Mouse (Mus musculus) lung, embryonic 15.5 days (tissue): ENCODE data around the gene Ly6g5b. TPM values are rescaled to one million over a fixed set of nuclear protein-coding genes. Genes with fewer than 3 reads are reported as not detected.

ENCODE experiments used
- ATAC-seq: fragments of 200-750 bp; cut with Nextera tagmentation; 2 replicates; pipeline ENCODE4 v1.8.0; 2017; ENCODE audit warnings: moderate number of reproducible peaks, borderline replicate concordance; ENCODE audit not compliant: low FRiP score, low TSS enrichment; ENCODE audit errors: extremely low read depth
- H3K27ac ChIP-seq: fragments of 300-500 bp; sonication (generic); 2 replicates; pipeline ENCODE4 v1.5.1; 2015; ENCODE audit warnings: moderate library complexity, mild to moderate bottlenecking, inconsistent platforms
- H3K27me3 ChIP-seq: fragments of 300-500 bp; sonication (generic); 2 replicates; pipeline ENCODE4 v1.6.1; 2015; ENCODE audit warnings: inconsistent platforms
- H3K36me3 ChIP-seq: fragments of 300-500 bp; sonication (generic); 2 replicates; pipeline ENCODE4 v1.6.1; 2015; ENCODE audit warnings: inconsistent platforms
- H3K4me1 ChIP-seq: fragments of 300-500 bp; sonication (generic); 2 replicates; pipeline ENCODE4 v1.6.1; 2015; ENCODE audit warnings: inconsistent platforms
- H3K4me2 ChIP-seq: fragments of 300-500 bp; sonication (generic); 2 replicates; pipeline ENCODE4 v1.6.1; 2015; ENCODE audit warnings: inconsistent platforms, mild to moderate bottlenecking, moderate library complexity
- H3K4me3 ChIP-seq: fragments of 300-500 bp; sonication (generic); 2 replicates; pipeline ENCODE4 v1.5.1; 2015; ENCODE audit warnings: mild to moderate bottlenecking, inconsistent platforms
- H3K9ac ChIP-seq: fragments of 300-500 bp; sonication (generic); 2 replicates; pipeline ENCODE4 v1.6.1; 2015; ENCODE audit warnings: inconsistent platforms
- H3K9me3 ChIP-seq: fragments of 300-500 bp; sonication (generic); 2 replicates; pipeline ENCODE4 v1.6.1; 2016; ENCODE audit warnings: inconsistent platforms
- WGBS: fragments of 180-500 bp; shearing (Covaris S2); methylation state at CpG from one replicate; pipeline ENCODE4 v1.1.7; 2015; 5-methylcytosine and 5-hydroxymethylcytosine counted together
- polyA plus RNA-seq: library from polyadenylated mRNA; unstranded; fragments of >200 nt; fragmentation: Nextera tagmentation; extraction: Ambion mirVana; gene quantifications from 2 replicates; pipeline ENCODE4 v1.2.1, GENCODE M21; 2015

The Ly6g5b gene
- 0.79 and 0.95 TPM in 2 replicates for polyA plus RNA-seq

- no peak for ATAC-seq
- H3K9me3 ChIP-seq = no peaks in the 10 kb centered on the region
- no peak within 1 kb of the TSS for H3K9ac ChIP-seq
- peaks cover 8% of the 10 kb centered on the region for H3K4me1 ChIP-seq
- H3K4me2 ChIP-seq = no peak within 1 kb of the TSS
- peaks cover 54% of the 10 kb centered on the region for H3K36me3 ChIP-seq
- H3K4me3 ChIP-seq = no peak within 1 kb of the TSS
- no peaks in the 10 kb centered on the region for H3K27me3 ChIP-seq
- no peak within 1 kb of the TSS for H3K27ac ChIP-seq
- WGBS = 84% methylated on average over 8 of the region's 8 CpGs
These were observed at the start of gene Ly6g5b for GRCm38 (mm10) chr17:35115046-35116019. TSS of gene Ly6g5b (minus strand) at chr17:35115428.

GRCm38 (mm10) chr17:35164218-35164567 lies 49.0 kb upstream of the Ly6g5b start:
- Histone ChIP-seq H3K9ac (peak overlapping the region; percentile 97), H3K4me1 (peaks cover 29% of the 10 kb centered on the region), H3K4me3 (peak overlapping the region; percentile 90), H3K4me2 (peak overlapping the region; percentile 89), H3K9me3 (no peaks in the 10 kb centered on the region), H3K27ac (peak overlapping the region; percentile 94), H3K27me3 (no peaks in the 10 kb centered on the region), H3K36me3 (peaks cover 28% of the 10 kb centered on the region)
- 0% methylated on average over 14 of the region's 28 CpGs for WGBS
- ATAC-seq = no peak

- H3K4me1 ChIP-seq = peaks cover 29% of the 10 kb centered on the region
- peak overlapping the region; percentile 90 for H3K4me3 ChIP-seq
- H3K27me3 ChIP-seq = no peaks in the 10 kb centered on the region
- H3K27ac ChIP-seq = peak overlapping the region; percentile 94
- ATAC-seq = no peak
- peak overlapping the region; percentile 89 for H3K4me2 ChIP-seq
- WGBS = 5% methylated on average over 8 of the region's 8 CpGs
- peak overlapping the region; percentile 97 for H3K9ac ChIP-seq
- H3K36me3 ChIP-seq = peaks cover 35% of the 10 kb centered on the region
- H3K9me3 ChIP-seq = no peaks in the 10 kb centered on the region
These were observed 48.3 kb upstream of the Ly6g5b start for GRCm38 (mm10) chr17:35163326-35164081.

- no peak overlapping the region for H3K27ac ChIP-seq
- H3K27me3 ChIP-seq = no peaks in the 10 kb centered on the region
- peaks cover 43% of the 10 kb centered on the region for H3K36me3 ChIP-seq
- peak overlapping the region; percentile 90 for H3K4me3 ChIP-seq
- no peak for ATAC-seq
- H3K4me1 ChIP-seq = peaks cover 29% of the 10 kb centered on the region
- H3K4me2 ChIP-seq = peak overlapping the region; percentile 89
- peak overlapping the region; percentile 97 for H3K9ac ChIP-seq
- 16% methylated on average over 12 of the region's 12 CpGs for WGBS
- H3K9me3 ChIP-seq = no peaks in the 10 kb centered on the region
These were observed 47.5 kb upstream of the Ly6g5b start for GRCm38 (mm10) chr17:35162730-35163129.

GRCm38 (mm10) chr17:35162121-35162520 lies 46.9 kb upstream of the Ly6g5b start:
- no peak overlapping the region for H3K27ac ChIP-seq
- peaks cover 29% of the 10 kb centered on the region for H3K4me1 ChIP-seq
- WGBS = 52% methylated on average over 14 of the region's 14 CpGs
- peaks cover 49% of the 10 kb centered on the region for H3K36me3 ChIP-seq
- H3K4me3 ChIP-seq = peak overlapping the region; percentile 90
- no peak for ATAC-seq
- peak overlapping the region; percentile 89 for H3K4me2 ChIP-seq
- no peaks in the 10 kb centered on the region for H3K27me3 ChIP-seq
- no peaks in the 10 kb centered on the region for H3K9me3 ChIP-seq
- peak overlapping the region; percentile 97; the same call in 1 of the 2 replicates for H3K9ac ChIP-seq

GRCm38 (mm10) chr17:35161421-35161820 lies 46.2 kb upstream of the Ly6g5b start:
- peaks cover 56% of the 10 kb centered on the region for H3K36me3 ChIP-seq
- H3K4me3 ChIP-seq = no peak overlapping the region
- H3K27ac ChIP-seq = no peak overlapping the region
- H3K9ac ChIP-seq = no peak overlapping the region
- ATAC-seq = no peak
- no peaks in the 10 kb centered on the region for H3K27me3 ChIP-seq
- peaks cover 25% of the 10 kb centered on the region for H3K4me1 ChIP-seq
- no peaks in the 10 kb centered on the region for H3K9me3 ChIP-seq
- 80% methylated on average over 11 of the region's 11 CpGs for WGBS
- no peak overlapping the region for H3K4me2 ChIP-seq

GRCm38 (mm10) chr17:35159638-35160037 lies 44.4 kb upstream of the Ly6g5b start:
- 80% methylated on average over 7 of the region's 7 CpGs for WGBS
- Histone ChIP-seq H3K4me2 (no peak overlapping the region), H3K4me1 (peaks cover 16% of the 10 kb centered on the region), H3K36me3 (peaks cover 74% of the 10 kb centered on the region), H3K27me3 (no peaks in the 10 kb centered on the region), H3K4me3 (no peak overlapping the region), H3K9ac (no peak overlapping the region), H3K27ac (no peak overlapping the region), H3K9me3 (no peaks in the 10 kb centered on the region)
- no peak for ATAC-seq

GRCm38 (mm10) chr17:35158850-35159593 lies 43.8 kb upstream of the Ly6g5b start:
- Histone ChIP-seq H3K9me3 (no peaks in the 10 kb centered on the region), H3K4me3 (no peak overlapping the region), H3K4me2 (no peak overlapping the region), H3K27me3 (no peaks in the 10 kb centered on the region), H3K9ac (no peak overlapping the region), H3K27ac (no peak overlapping the region), H3K4me1 (peaks cover 16% of the 10 kb centered on the region), H3K36me3 (peaks cover 80% of the 10 kb centered on the region)
- 88% methylated on average over 16 of the region's 16 CpGs for WGBS
- ATAC-seq = no peak

GRCm38 (mm10) chr17:35157661-35158175 lies 42.5 kb upstream of the Ly6g5b start:
- no peak for ATAC-seq
- Histone ChIP-seq H3K9me3 (no peaks in the 10 kb centered on the region), H3K4me3 (no peak overlapping the region), H3K27me3 (no peaks in the 10 kb centered on the region), H3K9ac (no peak overlapping the region), H3K4me1 (peaks cover 13% of the 10 kb centered on the region), H3K36me3 (peaks cover 93% of the 10 kb centered on the region), H3K4me2 (no peak overlapping the region), H3K27ac (no peak overlapping the region)
- WGBS = 98% methylated on average over 8 of the region's 8 CpGs

- Histone ChIP-seq H3K4me2 (no peak overlapping the region), H3K9me3 (no peaks in the 10 kb centered on the region), H3K9ac (no peak overlapping the region), H3K27me3 (no peaks in the 10 kb centered on the region), H3K4me1 (peaks cover 8% of the 10 kb centered on the region), H3K27ac (no peak overlapping the region), H3K36me3 (peaks cover 97% of the 10 kb centered on the region), H3K4me3 (no peak overlapping the region)
- no peak for ATAC-seq
- 92% methylated on average over 8 of the region's 8 CpGs for WGBS
These were observed 42.0 kb upstream of the Ly6g5b start for GRCm38 (mm10) chr17:35157254-35157653.

- no peak for ATAC-seq
- Histone ChIP-seq H3K4me3 (no peak overlapping the region), H3K9me3 (no peaks in the 10 kb centered on the region), H3K36me3 (peaks cover 100% of the 10 kb centered on the region), H3K9ac (no peak overlapping the region), H3K27me3 (no peaks in the 10 kb centered on the region), H3K27ac (no peak overlapping the region), H3K4me2 (no peak overlapping the region), H3K4me1 (0 out of 2 replicates have a peak, but pooled peaks cover 4% of the 10 kb centered on the region)
- 87% methylated on average over 33 of the region's 33 CpGs for WGBS
These were observed 41.4 kb upstream of the Ly6g5b start for GRCm38 (mm10) chr17:35156461-35157200.
